Mouse (Mus musculus) cortical plate, adult 2 months (tissue): ENCODE measurements around the gene Spem1.

Experiments used
- CTCF ChIP-seq: fragments of 200-500 bp; IDR thresholded peaks from 2 replicates; pipeline ENCODE4 v1.5.1; 2011; ENCODE audit warnings: mild to moderate bottlenecking, control low read depth, low read length; ENCODE audit not compliant: insufficient read depth; ENCODE audit errors: extremely low read depth
- POLR2A ChIP-seq: fragments of 200-500 bp; IDR thresholded peaks from 2 replicates; pipeline ENCODE4 v1.6.1; 2011; ENCODE audit warnings: mild to moderate bottlenecking, low read length, control low read depth; ENCODE audit not compliant: insufficient read depth; ENCODE audit errors: extremely low read depth

GRCm38 (mm10) chr11:69791420-69791819 lies 30.6 kb downstream of the Spem1 start:
- no peak for TF ChIP-seq CTCF
- TF ChIP-seq POLR2A, result no peak
